Mouse (Mus musculus): ENCODE results near the gene Sf3b5.

GRCm38 (mm10) chr10:12962238-12962637, 42.9 kb upstream of the Sf3b5 start:
- TF ChIP-seq CTCF (IDR thresholded peaks at IDR 0.05; ENCODE audit: control insufficient read depth, insufficient read depth, low read length), result no peak
- no peak for TF ChIP-seq POLR2A (IDR thresholded peaks at IDR 0.05; ENCODE audit: borderline replicate concordance, control insufficient read depth, low read depth, low read length)

All from bone marrow, adult 2 months (tissue).